Mouse (Mus musculus) limb, embryonic 11.5 days (tissue): ENCODE results near the gene Spns2. TPM values are rescaled to one million over a fixed set of nuclear protein-coding genes. Genes with fewer than 3 reads are reported as not detected.
A peak's percentile ranks its signal among the peaks of the same experiment; 100 is the strongest.

Experiments
- ATAC-seq: fragments of 200-750 bp; cut with Nextera tagmentation; 2 replicates; pipeline ENCODE4 v1.8.0; 2017; ENCODE audit warnings: low read depth; ENCODE audit not compliant: insufficient number of reproducible peaks, low FRiP score, low TSS enrichment
- DNase-seq: peaks from one replicate; pipeline ENCODE4 v3.0.0-alpha.2; 2015; ENCODE audit warnings: low spot score
- H3K27ac ChIP-seq: fragments of 300-500 bp; sonication (generic); replicated peaks from 2 replicates; pipeline ENCODE4 v1.5.1; 2014; ENCODE audit warnings: low read depth, mild to moderate bottlenecking, low read length
- H3K27me3 ChIP-seq: fragments of 300-500 bp; sonication (generic); 2 replicates; pipeline ENCODE4 v1.6.1; 2014; ENCODE audit warnings: mild to moderate bottlenecking, low read length, mixed read lengths; ENCODE audit not compliant: control insufficient read depth, insufficient read depth
- H3K36me3 ChIP-seq: fragments of 300-500 bp; sonication (generic); 2 replicates; pipeline ENCODE4 v1.6.1; 2014; ENCODE audit warnings: mild to moderate bottlenecking, low read length, moderate library complexity, mixed read lengths; ENCODE audit not compliant: control insufficient read depth, insufficient read depth
- H3K4me1 ChIP-seq: fragments of 300-500 bp; sonication (generic); 2 replicates; pipeline ENCODE4 v1.6.1; 2014; ENCODE audit warnings: low read length, mixed read lengths; ENCODE audit not compliant: control insufficient read depth, insufficient read depth
- H3K4me2 ChIP-seq: fragments of 300-500 bp; sonication (generic); 2 replicates; pipeline ENCODE4 v1.6.1; 2014; ENCODE audit warnings: low read depth, mild to moderate bottlenecking, moderate library complexity; ENCODE audit not compliant: severe bottlenecking
- H3K4me3 ChIP-seq: fragments of 300-500 bp; sonication (generic); 2 replicates; pipeline ENCODE4 v1.5.1; 2014; ENCODE audit warnings: low read depth, low read length
- H3K9ac ChIP-seq: fragments of 300-500 bp; sonication (generic); 2 replicates; pipeline ENCODE4 v1.6.1; 2014; ENCODE audit warnings: mild to moderate bottlenecking, low read length
- H3K9me3 ChIP-seq: fragments of 300-500 bp; sonication (generic); 2 replicates; pipeline ENCODE4 v1.6.1; 2016; ENCODE audit warnings: low read length; ENCODE audit not compliant: control insufficient read depth
- WGBS: fragments of 180-500 bp; shearing (Covaris S2); extraction: QIAGEN DNeasy Blood & Tissue Kit; methylation state at CpG from one replicate; pipeline ENCODE4 v1.1.7; 2014; 5-methylcytosine and 5-hydroxymethylcytosine counted together
- polyA plus RNA-seq: library from polyadenylated mRNA; unstranded; fragments of >200 nt; fragmentation: Nextera tagmentation; extraction: Ambion mirVana; gene quantifications from 2 replicates; pipeline ENCODE4 v1.2.1, GENCODE M21; 2014

Spns2 gene
- polyA plus RNA-seq, 1 experiment from 2014 or later: 2.1 TPM

GRCm38 (mm10) chr11:72475408-72475807, 14.3 kb downstream of the Spns2 start:
- ATAC-seq (no peak), DNase-seq (no peak)
- Histone ChIP-seq H3K9me3 (no peaks in the 10 kb centered on the region), H3K27me3 (no peaks in the 10 kb centered on the region), H3K9ac (no peak overlapping the region), H3K4me1 (no peaks in the 10 kb centered on the region), H3K4me3 (no peak overlapping the region), H3K36me3 (no peaks in the 10 kb centered on the region), H3K4me2 (no peak overlapping the region), H3K27ac (no peak overlapping the region)
- WGBS: 83% methylated on average over 7 of the region's 7 CpGs

DNA sequence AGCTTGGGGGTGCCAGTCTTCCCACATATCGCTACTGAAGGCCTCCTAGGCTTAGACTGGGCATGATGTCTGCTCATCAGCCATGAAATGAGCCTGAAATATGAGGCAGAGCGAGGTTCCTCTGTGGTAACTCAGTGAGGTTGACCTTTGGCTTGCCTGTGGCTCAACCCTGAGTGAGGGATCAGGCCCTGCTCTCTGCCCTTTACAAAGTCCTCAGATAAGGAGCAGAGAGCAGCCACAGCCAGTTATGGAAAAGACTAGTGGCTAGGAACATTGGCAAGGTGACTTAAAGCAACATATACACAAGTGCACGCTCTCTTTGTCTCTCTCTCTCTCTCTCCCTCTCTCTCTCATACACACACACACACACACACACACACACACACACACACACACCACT, 14.8 kb downstream of the Spns2 start:
- 80% methylated on average over 3 of the region's 3 CpGs for WGBS

GRCm38 (mm10) chr11:72473540-72473939, 16.2 kb downstream of the Spns2 start:
- 80% methylated on average over 4 of the region's 4 CpGs for WGBS
- Histone ChIP-seq H3K27ac (no peak overlapping the region), H3K27me3 (no peaks in the 10 kb centered on the region), H3K9me3 (no peaks in the 10 kb centered on the region), H3K4me1 (no peaks in the 10 kb centered on the region), H3K4me2 (no peak overlapping the region), H3K9ac (no peak overlapping the region), H3K36me3 (no peaks in the 10 kb centered on the region), H3K4me3 (no peak overlapping the region)
- no peak for ATAC-seq
- no peak for DNase-seq

More for the DNA sequence above, 14.8 kb downstream of the Spns2 start:
- Histone ChIP-seq H3K9me3 (no peaks in the 10 kb centered on the region), H3K36me3 (no peaks in the 10 kb centered on the region), H3K4me1 (no peaks in the 10 kb centered on the region), H3K27ac (no peak overlapping the region), H3K4me3 (no peak overlapping the region), H3K4me2 (no peak overlapping the region), H3K27me3 (no peaks in the 10 kb centered on the region), H3K9ac (no peak overlapping the region)
- ATAC-seq: no peak
- no peak for DNase-seq

DNA sequence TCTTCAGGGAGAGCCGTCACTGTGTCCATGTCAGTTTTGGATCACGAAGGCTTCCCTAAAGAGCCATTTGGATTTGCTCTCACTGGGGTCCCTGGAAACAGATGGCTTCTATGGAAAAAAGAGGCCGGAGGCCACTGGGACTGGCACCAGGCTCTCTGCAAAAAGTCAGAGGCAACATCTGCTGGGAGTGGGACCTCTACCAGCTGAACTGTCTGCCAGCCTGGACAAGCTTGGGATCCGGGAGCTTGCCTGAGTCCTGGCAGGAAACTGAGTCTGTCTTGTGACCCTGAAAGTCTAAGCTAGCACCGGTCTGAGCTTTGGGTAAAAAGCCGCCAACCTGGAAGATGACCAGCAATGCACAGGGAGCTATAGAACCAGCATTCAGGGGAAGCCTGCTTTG, 18.3 kb downstream of the Spns2 start:
- Histone ChIP-seq H3K36me3 (no peaks in the 10 kb centered on the region), H3K4me2 (no peak overlapping the region), H3K4me1 (no peaks in the 10 kb centered on the region), H3K9me3 (no peaks in the 10 kb centered on the region), H3K9ac (no peak overlapping the region), H3K27ac (no peak overlapping the region), H3K4me3 (no peak overlapping the region), H3K27me3 (no peaks in the 10 kb centered on the region)
- ATAC-seq (no peak), DNase-seq (no peak)
- 91% methylated on average over 6 of the region's 6 CpGs for WGBS

- no peaks in the 10 kb centered on the region for H3K36me3 ChIP-seq
- no peak overlapping the region for H3K9ac ChIP-seq
- ATAC-seq: no peak
- H3K4me3 ChIP-seq: no peak overlapping the region
- no peak overlapping the region for H3K27ac ChIP-seq
- no peaks in the 10 kb centered on the region for H3K9me3 ChIP-seq
- H3K4me2 ChIP-seq: no peak overlapping the region
- 75% methylated on average over 4 of the region's 4 CpGs for WGBS
- DNase-seq: no peak
- H3K27me3 ChIP-seq: no peaks in the 10 kb centered on the region
- H3K4me1 ChIP-seq: no peaks in the 10 kb centered on the region
These were observed 19.7 kb downstream of the Spns2 start for GRCm38 (mm10) chr11:72470004-72470403.

DNA sequence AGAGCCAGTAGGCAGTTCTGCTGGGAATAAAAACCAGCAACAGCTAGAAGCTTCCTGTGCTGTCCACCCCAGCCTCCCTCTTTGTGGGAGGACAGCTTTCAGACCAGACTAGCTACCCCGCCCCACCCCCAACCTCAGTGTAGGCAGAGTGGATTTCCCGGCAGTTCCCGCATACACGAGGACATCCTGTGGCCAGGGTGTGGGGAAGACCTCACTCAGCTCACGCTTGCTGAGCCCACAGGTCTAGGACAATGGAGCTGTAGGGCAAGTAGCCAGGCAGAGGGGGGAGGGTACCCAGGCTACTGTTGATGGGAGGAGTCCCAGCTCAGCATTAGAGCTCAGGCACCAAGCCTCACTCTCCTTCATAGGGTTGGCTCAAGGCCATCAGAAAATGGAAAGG, 20.5 kb downstream of the Spns2 start:
- Histone ChIP-seq H3K9ac (no peak overlapping the region), H3K9me3 (no peaks in the 10 kb centered on the region), H3K4me2 (no peak overlapping the region), H3K36me3 (no peaks in the 10 kb centered on the region), H3K4me1 (no peaks in the 10 kb centered on the region), H3K4me3 (no peak overlapping the region), H3K27ac (no peak overlapping the region), H3K27me3 (no peaks in the 10 kb centered on the region)
- DNase-seq: peak; percentile 29
- 42% methylated on average over 5 of the region's 5 CpGs for WGBS
- no peak for ATAC-seq

- H3K4me3 ChIP-seq: no peak overlapping the region
- H3K36me3 ChIP-seq: no peaks in the 10 kb centered on the region
- no peaks in the 10 kb centered on the region for H3K4me1 ChIP-seq
- H3K9me3 ChIP-seq: no peaks in the 10 kb centered on the region
- ATAC-seq (no peak), DNase-seq (no peak)
- H3K27ac ChIP-seq: no peak overlapping the region
- 72% methylated on average over 5 of the region's 5 CpGs for WGBS
- H3K27me3 ChIP-seq: no peaks in the 10 kb centered on the region
- no peak overlapping the region for H3K4me2 ChIP-seq
- H3K9ac ChIP-seq: no peak overlapping the region
These were observed 21.2 kb downstream of the Spns2 start for GRCm38 (mm10) chr11:72468525-72468924.

GRCm38 (mm10) chr11:72466694-72467507, 22.8 kb downstream of the Spns2 start:
- 56% methylated on average over 11 of the region's 11 CpGs for WGBS
- Histone ChIP-seq H3K4me1 (no peaks in the 10 kb centered on the region), H3K9ac (no peak overlapping the region), H3K36me3 (no peaks in the 10 kb centered on the region), H3K4me2 (no peak overlapping the region), H3K27me3 (no peaks in the 10 kb centered on the region), H3K9me3 (no peaks in the 10 kb centered on the region), H3K27ac (no peak overlapping the region), H3K4me3 (no peak overlapping the region)
- ATAC-seq: no peak
- DNase-seq: no peak
